ENCODE assay signal across 30 mouse cellular contexts in genomic region chr5:30161836-30162235, GRCm38 (mm10). TPM values are rescaled to one million over a fixed set of nuclear protein-coding genes. Genes with fewer than 3 reads are reported as not detected.
DNase-seq lines count a peak whose midpoint lies in the region; ATAC-seq and TF ChIP-seq lines count a peak whose summit lies in the region.
"Had no signal": no experiment of that assay in that cellular context is flagged by ENCODE, and none has a peak within 500 bp of the region (broad histone marks: within the 10 kb centered on the region; RNA-seq: fewer than 3 reads in every experiment).

No protein-coding gene starts in this region.

- intact Hi-C loops in gastrocnemius, adult 2 months (cut with DNase I): no loop called here
- intact Hi-C loops in gastrocnemius, postnatal 36 days (cut with DNase I): no loop called here
- intact Hi-C loops in left cerebral cortex, postnatal 14 days (cut with DNase I): no loop called here
- intact Hi-C loops in left cerebral cortex, adult 2 months (cut with DNase I): no loop called here

- peak; percentile 69 for ATAC-seq in intestine, embryonic 16.5 days
- ATAC-seq: activated CD4-positive, CD25-positive, alpha-beta regulatory T cell, adult 4 months; CD4-positive, CD25-positive, alpha-beta regulatory T cell, adult 4 months; forebrain, embryonic 13.5 days; forebrain, embryonic 15.5 days; forebrain, postnatal 0 days; Patski had no signal

- H3K4me1 ChIP-seq in brown adipose tissue, adult 24 weeks (ENCODE audit: control insufficient read depth, insufficient read depth, insufficient read length, low read length): peaks cover 12% of the 10 kb centered on the region
- H3K4me1 ChIP-seq in intestine, embryonic 16.5 days (ENCODE audit: control insufficient read depth, insufficient read depth, low read length): 0 out of 2 replicates have a peak, but pooled peaks cover 7% of the 10 kb centered on the region
- H3K4me1 ChIP-seq: embryonic facial prominence, embryonic 10.5 days; embryonic facial prominence, embryonic 12.5 days had no signal

- DNase-seq in gastrocnemius, adult 2 months: no peak
- DNase-seq in gastrocnemius, postnatal 36 days: no peak
- DNase-seq in left cerebral cortex, postnatal 14 days (ENCODE audit: low spot score in 2 of 2): no peak
- DNase-seq in left cerebral cortex, adult 2 months (ENCODE audit: extremely low spot score in 1 of 2, low spot score in 2 of 2): no peak
- DNase-seq: adrenal gland, adult 8-10 months; adrenal gland, postnatal 14 days; B cell, adult 2 months; cerebellum, adult 11-12 months; cerebellum, adult 2 months; cerebellum, adult 9-10 months; cerebellum, postnatal 10 days; cerebellum, postnatal 25 days; forebrain, postnatal 0 days had no signal

- no peak for TF ChIP-seq CTCF in gastrocnemius, adult 2 months (IDR thresholded peaks at IDR 0.05)
- TF ChIP-seq CTCF in left cerebral cortex, adult 2 months (IDR thresholded peaks at IDR 0.05): no peak

- no peak overlapping the region for H3K4me2 ChIP-seq in intestine, embryonic 16.5 days (ENCODE audit: low read depth, low read length)
- H3K4me2 ChIP-seq: embryonic facial prominence, embryonic 12.5 days; forebrain, embryonic 13.5 days; forebrain, embryonic 15.5 days had no signal

- H3K4me3 ChIP-seq in gastrocnemius, adult 2 months: no peak overlapping the region
- H3K4me3 ChIP-seq in brown adipose tissue, adult 24 weeks (ENCODE audit: insufficient read depth, low read depth, low read length): no peak overlapping the region
- H3K4me3 ChIP-seq in intestine, embryonic 16.5 days (ENCODE audit: low read length): no peak overlapping the region
- no peak overlapping the region for H3K4me3 ChIP-seq in left cerebral cortex, adult 2 months
- H3K4me3 ChIP-seq: embryonic facial prominence, embryonic 10.5 days; embryonic facial prominence, embryonic 12.5 days; forebrain, embryonic 13.5 days; forebrain, embryonic 15.5 days had no signal

- WGBS in intestine, embryonic 16.5 days: 63% methylated on average over 1 of the region's 1 CpGs

- no peaks in the 10 kb centered on the region for H3K36me3 ChIP-seq in intestine, embryonic 16.5 days (ENCODE audit: control insufficient read depth, insufficient read depth, low read length)

- no peaks in the 10 kb centered on the region for H3K9me3 ChIP-seq in intestine, embryonic 16.5 days (ENCODE audit: control insufficient read depth, low read length)
- H3K9me3 ChIP-seq: embryonic facial prominence, embryonic 10.5 days; embryonic facial prominence, embryonic 12.5 days; forebrain, embryonic 13.5 days; forebrain, embryonic 15.5 days; G1E had no signal

- H3K27ac ChIP-seq in gastrocnemius, adult 2 months: peak overlapping the region; percentile 83; the same call in 1 of the 2 replicates
- H3K27ac ChIP-seq in brown adipose tissue, adult 24 weeks (replicated peaks; ENCODE audit: low read depth, low read length): 0 out of 2 replicates have a peak overlapping the region, but pooled peaks have one; percentile 34
- H3K27ac ChIP-seq in intestine, embryonic 16.5 days (ENCODE audit: low read length): peak overlapping the region; percentile 73; the same call in 1 of the 2 replicates
- no peak overlapping the region for H3K27ac ChIP-seq in left cerebral cortex, adult 2 months
- H3K27ac ChIP-seq: embryonic facial prominence, embryonic 10.5 days; embryonic facial prominence, embryonic 12.5 days; forebrain, embryonic 13.5 days; forebrain, embryonic 15.5 days had no signal

- no peak overlapping the region for H3K9ac ChIP-seq in intestine, embryonic 16.5 days (ENCODE audit: low read depth, low read length)
- H3K9ac ChIP-seq: embryonic facial prominence, embryonic 12.5 days; forebrain, embryonic 13.5 days; forebrain, embryonic 15.5 days; forebrain, postnatal 0 days had no signal

- no peaks in the 10 kb centered on the region for H3K27me3 ChIP-seq in intestine, embryonic 16.5 days (replicated peaks; ENCODE audit: control insufficient read depth, insufficient read depth, low read length)
- H3K27me3 ChIP-seq: CH12.LX; embryonic facial prominence, embryonic 12.5 days; forebrain, embryonic 13.5 days; forebrain, embryonic 15.5 days; Patski had no signal

RNA-seq across cellular contexts. Expression of gene Hadhb, which starts 6.8 kb away (rescaled TPM):
- total RNA-seq in gastrocnemius, adult 2 months (2021): 100 to 1,000 TPM; 340 to 569 TPM
- 100 to 1,000 TPM; 351 to 401 TPM for total RNA-seq in gastrocnemius, postnatal 36 days (2021)
- 4,023 and 4,386 TPM in 2 replicates for polyA plus RNA-seq in brown adipose tissue, adult 24 weeks (2012; ENCODE audit: insufficient read depth, insufficient read length, missing spikeins)
- 340 and 367 TPM in 2 replicates for polyA plus RNA-seq in intestine, embryonic 16.5 days (2015; fragmentation: Nextera tagmentation; extraction: Ambion mirVana)
- 10 to 100 TPM; 71.3 to 78.6 TPM for total RNA-seq in left cerebral cortex, postnatal 14 days (2021)
- total RNA-seq in left cerebral cortex, adult 2 months (2021): 10 to 100 TPM; 83.5 to 88.4 TPM

RNA-seq across cellular contexts. Expression of gene Hadha, which starts 6.9 kb away (rescaled TPM):
- 100 to 1,000 TPM; 261 to 470 TPM for total RNA-seq in gastrocnemius, adult 2 months (2021)
- total RNA-seq in gastrocnemius, postnatal 36 days (2021): 100 to 1,000 TPM; 299 to 336 TPM
- 1,889 and 2,102 TPM in 2 replicates for polyA plus RNA-seq in brown adipose tissue, adult 24 weeks (2012; ENCODE audit: insufficient read depth, insufficient read length, missing spikeins)
- polyA plus RNA-seq in intestine, embryonic 16.5 days (2015; fragmentation: Nextera tagmentation; extraction: Ambion mirVana): 232 and 255 TPM in 2 replicates
- total RNA-seq in left cerebral cortex, postnatal 14 days (2021): 10 to 100 TPM; 64.1 to 67.8 TPM
- total RNA-seq in left cerebral cortex, adult 2 months (2021): 10 to 100 TPM; 64.3 to 68.3 TPM

RNA-seq across cellular contexts. Expression of gene Adgrf3, which starts 43.7 kb away (rescaled TPM):
- not detected for total RNA-seq in gastrocnemius, adult 2 months (2021)
- total RNA-seq in gastrocnemius, postnatal 36 days (2021): not detected
- polyA plus RNA-seq in brown adipose tissue, adult 24 weeks (2012; ENCODE audit: insufficient read depth, insufficient read length, missing spikeins): not detected in 2 replicates
- polyA plus RNA-seq in intestine, embryonic 16.5 days (2015; fragmentation: Nextera tagmentation; extraction: Ambion mirVana): 0.15 and 0.29 TPM in 2 replicates
- not detected for total RNA-seq in left cerebral cortex, postnatal 14 days (2021)
- total RNA-seq in left cerebral cortex, adult 2 months (2021): not detected
- total RNA-seq: adrenal gland, adult 18-20 months; adrenal gland, adult 8-10 months; adrenal gland, postnatal 14 days; forebrain, postnatal 0 days had no signal
- polyA plus RNA-seq: activated CD4-positive, CD25-positive, alpha-beta regulatory T cell, adult 4 months; brain, embryonic 14.5 days; CD4-positive, CD25-positive, alpha-beta regulatory T cell, adult 4 months; cerebellum, adult 2 months; cortical plate, adult 2 months; embryonic facial prominence, embryonic 10.5 days; forebrain, embryonic 11.5 days; forebrain, embryonic 13.5 days; forebrain, embryonic 15.5 days; forebrain, postnatal 0 days had no signal

RNA-seq across cellular contexts. Expression of gene 3110082J24Rik, which starts 56.0 kb away (rescaled TPM):
- total RNA-seq in gastrocnemius, adult 2 months (2021): not detected
- not detected for total RNA-seq in gastrocnemius, postnatal 36 days (2021)
- polyA plus RNA-seq in brown adipose tissue, adult 24 weeks (2012; ENCODE audit: insufficient read depth, insufficient read length, missing spikeins): not detected in 2 replicates
- not detected in 2 replicates for polyA plus RNA-seq in intestine, embryonic 16.5 days (2015; fragmentation: Nextera tagmentation; extraction: Ambion mirVana)
- 1 to 10 TPM; 2.1 to 3.7 TPM for total RNA-seq in left cerebral cortex, postnatal 14 days (2021)
- total RNA-seq in left cerebral cortex, adult 2 months (2021): 1 to 10 TPM; 1.4 to 3.0 TPM
- total RNA-seq: adrenal gland, adult 18-20 months; adrenal gland, adult 8-10 months; adrenal gland, postnatal 14 days; adrenal gland, postnatal 4 days; CH12.LX; G1E had no signal
- polyA plus RNA-seq: activated CD4-positive, CD25-positive, alpha-beta regulatory T cell, adult 4 months; CD4-positive, CD25-positive, alpha-beta regulatory T cell, adult 4 months; embryonic facial prominence, embryonic 14.5 days; G1E; Patski had no signal

RNA-seq across cellular contexts. Expression of gene Garem2, which starts 56.9 kb away (rescaled TPM):
- total RNA-seq in gastrocnemius, adult 2 months (2021): not detected
- not detected for total RNA-seq in gastrocnemius, postnatal 36 days (2021)
- polyA plus RNA-seq in brown adipose tissue, adult 24 weeks (2012; ENCODE audit: insufficient read depth, insufficient read length, missing spikeins): not detected in 2 replicates
- polyA plus RNA-seq in intestine, embryonic 16.5 days (2015; fragmentation: Nextera tagmentation; extraction: Ambion mirVana): 0.40 and 0.56 TPM in 2 replicates
- 10 to 100 TPM; 11.4 to 12.6 TPM for total RNA-seq in left cerebral cortex, postnatal 14 days (2021)
- 10 to 100 TPM; 11.0 to 11.1 TPM for total RNA-seq in left cerebral cortex, adult 2 months (2021)
- total RNA-seq: adrenal gland, adult 18-20 months had no signal
- polyA plus RNA-seq: activated CD4-positive, CD25-positive, alpha-beta regulatory T cell, adult 4 months; CD4-positive, CD25-positive, alpha-beta regulatory T cell, adult 4 months; G1E had no signal
